Mouse (Mus musculus) right cerebral cortex, postnatal 4 days (tissue): Measurements from ENCODE around the gene Fam107a.
"Not testable (repeated sequence)": the region's sequence is repeated elsewhere in the genome, so short reads cannot be mapped to it uniquely, and the experiment has no call there.

Source experiments
- DNase-seq: peaks from one replicate; pipeline ENCODE4 v3.0.0-alpha.2; 2022

Gene Fam107a

DNA sequence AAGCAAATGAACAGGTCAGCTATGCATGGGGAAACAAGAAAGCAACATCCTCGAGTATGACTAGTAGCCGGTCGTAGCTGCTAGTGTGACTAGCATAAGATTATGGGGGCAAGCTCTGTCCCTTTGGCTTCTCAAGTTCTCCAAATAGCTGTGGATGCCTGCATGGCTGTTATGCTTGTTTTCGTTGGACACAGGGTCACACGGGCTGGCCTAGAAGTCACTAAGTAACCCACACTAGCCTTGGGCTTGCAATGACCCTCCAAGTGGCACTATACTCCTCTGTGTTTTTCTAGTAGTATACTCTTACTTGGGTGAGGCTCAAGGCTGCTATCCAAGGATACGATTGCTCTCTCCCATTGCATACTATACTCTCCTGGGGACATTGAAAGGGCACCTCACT, 2.7 kb downstream of the Fam107a start:
- DNase-seq: no peak

DNA sequence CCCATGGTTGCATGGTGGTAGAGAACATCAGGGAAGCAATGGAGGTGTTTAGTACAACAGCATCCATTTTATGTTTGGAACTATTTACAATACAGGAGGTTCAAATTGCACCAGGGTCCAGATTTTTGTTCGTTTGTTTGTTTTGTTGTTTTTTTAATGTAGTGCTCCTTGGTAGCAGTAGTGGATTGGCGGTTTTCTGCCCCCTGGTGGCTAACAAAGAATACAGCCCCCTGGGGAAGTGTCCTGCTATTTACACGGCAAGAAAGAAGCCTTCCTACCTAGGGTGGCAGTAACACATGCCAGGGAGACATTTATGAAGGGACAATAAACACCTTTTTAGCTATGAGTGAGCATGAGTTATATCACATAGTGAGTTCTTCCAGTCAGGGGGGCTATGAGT, 3.3 kb downstream of the Fam107a start:
- peak; percentile 25 for DNase-seq

DNA sequence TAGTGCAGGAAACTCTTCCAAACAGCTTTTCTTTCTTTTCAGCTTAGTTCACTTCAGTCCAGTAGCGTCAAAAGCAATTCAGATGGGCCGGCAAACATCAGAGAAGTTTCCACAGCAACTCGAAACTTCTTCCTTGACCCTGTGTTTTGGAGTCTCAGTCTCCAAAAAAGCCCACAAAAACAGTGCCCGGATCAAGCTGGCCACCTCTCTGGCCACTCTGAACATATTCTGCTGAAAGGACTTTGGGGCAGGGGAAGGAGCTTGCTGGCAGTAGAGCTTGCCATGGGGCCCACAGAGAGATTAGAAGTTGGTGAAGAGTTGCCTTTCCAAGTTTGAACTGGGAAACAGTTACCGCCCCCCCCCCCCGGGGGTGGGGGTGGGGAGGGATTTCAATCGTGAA, 3.9 kb downstream of the Fam107a start:
- DNase-seq: peak; percentile 27

DNA sequence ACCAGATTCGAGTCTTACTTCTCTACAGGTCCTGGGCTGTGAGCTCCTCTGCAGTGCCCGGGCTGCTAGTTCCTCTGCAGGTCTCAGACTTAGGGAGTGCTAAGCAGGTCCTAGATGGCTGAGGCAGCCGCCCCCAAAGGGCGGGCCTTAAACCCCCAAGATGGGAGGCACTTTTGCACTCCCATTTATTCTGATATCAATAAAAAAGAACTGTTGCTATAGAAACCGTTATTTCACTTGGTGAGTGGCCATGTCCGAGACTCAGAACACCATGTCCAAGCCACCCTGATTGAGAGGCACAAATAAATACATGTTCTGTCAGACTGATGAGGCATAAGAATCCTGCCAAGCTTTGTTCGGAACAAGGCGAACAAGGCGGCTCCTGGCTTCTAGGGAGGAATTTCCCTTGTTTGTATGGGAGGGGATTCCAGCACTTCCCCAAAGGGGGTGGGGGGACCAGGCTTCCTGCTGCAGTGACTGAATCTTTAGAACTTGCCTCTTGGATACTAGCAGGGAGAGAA, 8.1 kb downstream of the Fam107a start:
- no peak for DNase-seq

DNA sequence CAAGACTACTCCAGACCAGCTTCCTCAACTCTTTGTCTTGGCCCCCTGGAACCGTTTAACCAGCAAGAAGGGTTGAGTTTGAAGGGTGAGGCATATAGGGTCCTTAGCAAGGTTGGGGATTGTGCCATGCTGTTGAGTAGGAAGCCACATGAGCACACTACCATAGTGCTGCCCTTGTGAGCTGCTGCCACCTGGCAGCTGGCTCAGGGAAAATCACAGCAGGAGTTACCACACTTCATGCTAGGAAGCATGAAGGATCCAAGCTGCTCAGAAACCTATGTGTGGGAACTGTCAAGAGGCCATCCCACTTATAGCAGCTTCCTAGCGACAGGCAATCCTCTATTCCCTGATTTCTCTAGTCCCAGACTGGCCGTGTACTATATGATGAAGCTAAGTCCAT, 9.2 kb downstream of the Fam107a start:
- DNase-seq: no peak

DNA sequence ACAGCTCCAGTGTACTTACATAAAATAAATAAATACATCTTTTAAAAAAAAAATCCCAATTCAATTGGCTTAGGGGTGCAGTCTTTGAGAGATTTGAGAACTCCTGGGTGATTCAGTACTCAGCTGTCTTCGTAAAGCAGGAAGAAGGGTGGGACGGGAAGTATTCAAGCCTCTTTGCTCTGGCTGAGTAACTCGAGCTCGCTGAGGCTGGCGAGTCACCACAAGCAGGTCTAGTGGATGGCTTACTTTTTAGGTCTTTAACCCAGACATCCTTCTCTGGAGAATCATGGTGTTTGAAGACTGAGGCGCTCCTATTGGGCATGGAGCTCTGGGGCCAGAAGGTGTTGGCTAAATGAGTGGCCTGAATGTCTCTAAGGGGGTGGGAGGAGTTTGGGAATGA, 10.9 kb downstream of the Fam107a start:
- DNase-seq: no peak

DNA sequence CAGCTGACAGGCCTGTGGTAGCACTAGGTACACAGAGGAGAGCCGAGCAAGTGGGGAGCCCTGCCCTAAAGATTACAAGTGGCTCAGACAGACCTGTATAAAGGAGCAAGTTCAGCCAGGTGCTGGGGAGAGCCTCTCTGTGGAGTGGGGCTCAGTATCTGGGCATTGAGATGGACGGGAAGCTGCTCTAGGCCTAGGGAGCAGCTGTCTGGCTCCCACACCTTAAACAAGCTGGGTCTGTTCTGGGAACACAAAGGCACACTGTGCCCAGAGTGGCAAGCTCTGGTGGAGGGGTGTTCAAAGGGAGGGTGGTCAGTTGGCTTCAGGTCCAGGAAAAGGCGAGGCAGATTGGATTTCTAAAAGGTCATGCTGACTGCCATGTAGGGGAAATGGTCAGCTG, 12.8 kb downstream of the Fam107a start:
- no peak for DNase-seq

DNA sequence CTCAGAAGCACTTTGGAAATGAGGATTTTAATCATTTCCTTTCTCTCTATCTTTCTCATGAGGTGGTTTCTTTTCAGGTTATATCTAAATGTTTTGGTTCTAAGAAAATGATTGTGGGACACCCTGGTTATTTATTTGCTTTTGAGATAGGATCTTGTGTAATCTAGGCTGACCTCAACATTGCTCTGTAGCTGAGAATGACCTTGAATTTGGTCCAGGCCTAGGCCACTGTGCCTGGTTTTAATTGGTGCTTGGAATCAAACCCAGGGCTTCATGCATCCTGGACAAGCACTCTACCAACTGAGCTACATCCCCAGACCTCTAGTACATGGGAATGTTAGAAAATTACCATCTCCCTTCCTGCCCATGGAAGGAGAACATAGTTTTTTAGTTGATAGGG, 13.7 kb downstream of the Fam107a start:
- DNase-seq: no peak

DNA sequence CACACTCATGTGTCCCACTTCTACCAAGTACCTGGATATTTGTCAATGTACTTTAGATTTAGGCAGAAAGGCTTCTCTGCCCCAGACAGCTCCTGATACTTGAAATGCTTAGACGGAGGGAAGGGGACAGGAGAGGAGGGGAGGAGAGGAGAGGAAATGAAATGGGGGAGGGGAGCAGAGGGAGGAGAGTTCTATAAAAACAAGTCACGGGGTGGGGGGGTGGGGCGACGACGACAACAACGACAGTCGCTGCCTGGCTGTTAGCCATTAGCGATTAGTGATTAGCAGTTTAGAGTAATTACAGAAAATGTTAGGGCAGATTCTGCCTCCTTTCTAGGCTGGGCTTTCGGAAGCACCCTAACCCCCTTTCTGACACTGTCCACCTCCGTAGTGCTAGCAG, 15.1 kb downstream of the Fam107a start:
- DNase-seq: no peak

DNA sequence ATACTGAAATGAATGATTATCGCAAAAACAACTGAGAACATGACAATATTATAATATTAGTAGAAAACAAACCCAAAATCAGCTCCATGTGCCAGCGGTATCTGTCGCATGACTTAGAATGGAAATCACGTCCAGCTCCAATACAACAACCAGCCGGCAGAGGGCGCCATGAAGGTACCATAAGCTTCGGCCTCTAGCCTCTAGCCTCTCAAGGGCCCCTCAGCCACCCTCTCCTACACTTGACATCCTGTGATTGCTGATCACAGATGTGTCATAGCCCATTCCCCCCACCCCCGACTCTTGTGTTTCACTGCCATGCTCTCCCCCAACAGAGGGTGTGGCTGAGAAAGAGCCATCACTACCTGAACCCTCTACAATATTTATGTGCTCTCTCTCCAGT, 17.5 kb downstream of the Fam107a start:
- peak; percentile 63 for DNase-seq

DNA sequence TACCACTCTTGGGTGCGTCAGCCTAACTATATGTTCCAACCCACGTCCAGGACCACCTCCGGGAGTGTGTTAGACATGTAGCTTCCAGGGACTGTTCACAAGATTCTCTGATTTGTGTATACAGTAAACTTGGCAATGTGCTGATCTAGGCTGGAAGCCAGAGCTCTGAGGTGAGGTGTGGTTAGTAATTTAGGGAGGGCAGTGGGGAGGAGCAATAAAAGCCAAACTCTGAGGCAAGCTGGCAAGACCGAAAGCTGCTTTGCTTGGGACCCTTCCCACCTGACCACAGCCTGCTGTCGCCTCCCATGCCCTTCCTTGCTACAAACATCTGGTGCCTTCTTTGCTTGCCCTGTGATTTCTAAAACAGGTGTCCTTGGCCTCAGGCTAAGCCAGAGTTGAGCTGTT, 19.9 kb downstream of the Fam107a start:
- DNase-seq: no peak

DNA sequence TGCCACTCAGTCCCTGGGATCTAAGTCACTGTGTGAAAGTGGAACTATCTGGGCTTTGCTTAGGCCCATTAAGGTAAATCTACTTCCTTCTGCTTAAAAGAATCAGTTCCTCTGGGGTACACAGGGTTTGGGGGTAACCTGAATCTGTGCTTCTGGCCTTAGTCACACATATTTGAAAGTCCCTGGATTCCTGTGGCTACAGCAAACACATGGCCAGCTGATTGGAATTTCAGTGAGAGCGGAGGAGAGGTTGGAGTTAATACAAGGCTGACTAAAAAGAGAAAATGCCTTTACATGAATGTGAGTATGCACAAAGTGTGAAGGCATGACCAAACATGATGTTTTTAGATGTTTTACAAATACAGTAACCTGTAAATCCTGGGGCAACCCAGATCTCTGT, 23.6 kb downstream of the Fam107a start:
- no peak for DNase-seq

DNA sequence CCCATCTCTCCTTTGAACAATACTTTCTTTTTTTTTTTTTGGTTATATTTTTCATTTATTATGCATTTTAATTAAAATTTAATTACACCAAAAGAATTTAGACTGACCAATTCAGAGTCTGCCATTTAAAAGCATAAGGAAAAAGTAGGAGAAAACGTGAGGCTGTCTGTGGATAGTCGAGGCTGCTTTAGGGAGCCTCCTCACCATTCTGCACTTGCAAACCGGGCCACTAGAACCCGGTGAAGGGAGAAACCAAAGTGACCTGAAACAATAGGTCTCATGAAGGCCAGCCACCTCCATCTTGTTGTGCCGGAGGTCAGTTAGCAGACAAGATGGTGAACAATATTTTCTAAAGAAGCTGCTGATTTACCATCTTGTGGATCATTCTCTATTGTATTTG, 31.2 kb downstream of the Fam107a start:
- DNase-seq: peak; percentile 38

DNA sequence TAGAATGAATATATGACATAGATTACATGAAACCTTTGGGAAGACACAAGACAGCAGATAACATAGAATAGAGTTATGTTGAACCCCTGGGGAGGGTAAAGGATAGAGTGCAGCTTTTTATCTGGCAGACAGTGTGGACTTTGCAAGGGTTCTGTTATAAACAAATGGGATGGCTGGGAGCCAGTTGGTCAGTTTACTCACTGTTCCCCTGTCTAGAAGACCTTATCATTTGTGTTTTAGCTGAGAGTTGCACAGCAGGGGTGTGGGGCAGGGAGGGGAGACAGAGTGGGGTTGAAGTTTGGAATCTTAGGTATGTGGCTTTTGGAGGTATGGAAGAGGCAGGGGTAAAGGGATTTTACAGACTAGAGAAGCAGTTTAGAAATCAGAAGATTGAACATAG, 34.0 kb downstream of the Fam107a start:
- no peak for DNase-seq

DNA sequence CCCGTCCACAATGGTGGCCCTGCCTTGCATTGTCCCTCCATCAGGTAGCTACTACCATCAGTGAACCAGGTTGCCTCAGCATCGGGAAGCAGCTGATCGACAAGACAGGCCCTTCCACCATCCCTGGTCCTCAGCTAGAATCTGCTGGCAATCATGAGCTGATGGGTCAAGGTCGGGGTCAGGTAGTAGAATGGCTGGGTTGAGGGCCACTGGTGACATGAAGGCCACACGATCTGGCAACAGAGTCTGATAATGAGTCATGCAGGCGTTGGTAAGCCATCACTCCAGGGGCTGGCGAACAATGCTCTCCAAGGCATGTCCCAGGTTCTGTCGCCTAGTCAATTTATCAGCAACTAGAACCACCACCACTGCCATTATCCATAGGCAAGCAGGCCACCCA, 46.5 kb downstream of the Fam107a start:
- DNase-seq: not testable (repeated sequence)

DNA sequence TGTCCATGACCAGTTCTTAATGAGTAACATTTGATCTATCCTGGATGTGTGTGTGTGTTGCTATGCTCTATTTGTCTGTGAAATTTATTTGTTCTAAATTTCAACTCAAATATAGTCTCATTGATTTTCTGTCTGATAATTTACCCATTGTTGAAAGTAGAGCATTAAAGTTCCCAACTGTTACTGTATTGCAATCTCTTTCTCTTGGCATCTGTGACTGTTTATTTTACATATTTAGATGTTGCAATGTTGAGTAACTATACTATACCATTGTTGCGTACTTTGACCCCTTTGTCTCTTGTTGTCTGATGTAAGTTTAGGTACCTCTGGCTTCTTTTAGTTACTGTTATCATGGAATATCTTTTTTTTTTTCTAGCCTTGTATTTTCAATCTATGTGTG, 53.4 kb downstream of the Fam107a start:
- DNase-seq: no peak

DNA sequence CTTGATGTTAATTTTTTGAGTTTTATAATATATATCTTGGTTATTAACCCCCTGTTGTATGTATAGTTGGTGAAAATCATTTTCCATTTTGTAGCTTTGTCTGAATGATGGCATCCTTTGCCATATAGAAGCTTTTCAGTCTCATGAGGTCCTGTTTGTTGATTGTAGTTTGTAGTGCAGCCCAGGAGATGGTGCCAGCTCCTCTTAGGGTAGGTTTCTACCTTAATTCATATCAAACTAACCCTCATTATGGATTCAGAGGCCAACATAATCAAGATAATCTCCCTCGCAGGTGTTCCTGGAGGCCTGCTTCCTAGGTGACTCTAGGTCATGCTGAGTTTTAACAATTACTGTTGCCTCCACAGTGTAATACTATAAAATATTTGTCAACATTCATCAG, 55.6 kb downstream of the Fam107a start:
- no peak for DNase-seq

DNA sequence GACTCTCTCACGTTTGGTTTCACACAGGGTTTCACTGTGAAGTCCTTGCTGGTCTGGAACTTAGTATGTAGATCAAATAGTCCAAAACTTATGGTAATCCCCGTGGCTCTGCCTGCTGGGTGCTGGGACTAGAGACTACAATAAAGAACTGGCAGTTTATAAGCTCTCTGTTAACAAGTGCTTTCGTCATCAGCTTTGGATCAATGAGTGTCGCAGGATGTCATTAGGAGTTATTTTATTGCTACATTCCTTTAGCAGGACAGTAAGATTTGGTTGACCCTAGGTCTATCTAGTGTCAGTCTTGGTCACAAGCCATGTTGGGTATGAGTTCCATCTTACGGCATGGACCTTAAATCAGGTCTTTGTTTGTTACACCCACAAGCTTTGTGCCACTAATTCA, 57.6 kb downstream of the Fam107a start:
- DNase-seq: no peak

DNA sequence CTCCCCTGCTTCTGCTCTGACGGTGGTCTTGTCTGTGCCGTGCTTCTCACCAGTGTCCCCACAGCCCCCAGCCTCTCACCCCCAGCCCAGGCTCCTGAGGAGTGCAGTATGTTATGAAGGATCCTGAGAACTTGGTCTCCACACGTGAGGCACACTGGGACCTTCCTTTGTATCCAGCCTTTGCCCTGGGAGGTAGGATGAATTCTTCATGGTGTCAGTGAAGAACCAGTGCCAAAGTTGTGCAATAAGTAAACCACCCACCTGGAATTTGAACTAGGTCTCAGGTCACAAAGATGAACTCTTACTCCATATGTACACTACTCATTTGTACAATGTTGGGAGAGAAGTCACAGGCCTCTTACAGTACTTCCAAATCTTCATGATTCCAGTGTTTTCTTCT, 58.7 kb downstream of the Fam107a start, which contains the start of gene Acox2:
Acox2 (minus strand) TSS at position 188 of the 400 bp plus-strand sequence.
- no peak for DNase-seq

DNA sequence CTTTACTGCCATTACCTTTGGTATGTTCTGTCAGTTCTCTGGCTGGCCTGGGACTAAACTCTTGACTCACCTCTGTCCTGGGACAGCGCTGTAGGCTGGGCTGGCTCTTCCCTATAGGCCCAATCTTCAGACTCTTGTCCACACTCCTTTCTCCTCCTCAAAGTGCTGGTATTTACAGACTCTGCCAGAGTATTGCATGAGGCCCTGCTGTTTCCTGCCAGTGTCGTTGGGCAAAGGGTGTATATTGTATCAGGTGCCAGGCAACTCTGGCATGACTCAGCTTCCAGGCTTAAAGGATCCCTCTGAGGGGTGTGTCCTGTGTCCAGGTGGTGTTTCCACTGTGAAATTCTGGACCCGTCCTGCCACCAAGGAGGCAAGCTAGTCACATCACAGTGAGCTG, 59.1 kb downstream of the Fam107a start:
- DNase-seq: no peak

DNA sequence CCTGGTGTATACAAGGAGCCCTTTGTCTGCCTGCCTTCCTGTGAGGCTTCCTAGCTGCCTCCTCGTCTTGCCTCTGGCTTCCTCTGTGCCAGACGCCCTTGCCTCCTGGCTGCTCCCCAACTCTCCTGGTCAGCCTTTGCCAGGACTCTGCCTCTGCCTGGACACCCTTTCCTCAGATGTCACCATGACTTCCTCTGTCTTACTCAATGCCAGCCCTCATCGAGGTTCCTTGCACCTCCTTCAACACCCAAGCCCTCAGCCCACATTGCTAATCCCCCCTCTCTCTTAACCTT, 59.5 kb downstream of the Fam107a start:
- no peak for DNase-seq

DNA sequence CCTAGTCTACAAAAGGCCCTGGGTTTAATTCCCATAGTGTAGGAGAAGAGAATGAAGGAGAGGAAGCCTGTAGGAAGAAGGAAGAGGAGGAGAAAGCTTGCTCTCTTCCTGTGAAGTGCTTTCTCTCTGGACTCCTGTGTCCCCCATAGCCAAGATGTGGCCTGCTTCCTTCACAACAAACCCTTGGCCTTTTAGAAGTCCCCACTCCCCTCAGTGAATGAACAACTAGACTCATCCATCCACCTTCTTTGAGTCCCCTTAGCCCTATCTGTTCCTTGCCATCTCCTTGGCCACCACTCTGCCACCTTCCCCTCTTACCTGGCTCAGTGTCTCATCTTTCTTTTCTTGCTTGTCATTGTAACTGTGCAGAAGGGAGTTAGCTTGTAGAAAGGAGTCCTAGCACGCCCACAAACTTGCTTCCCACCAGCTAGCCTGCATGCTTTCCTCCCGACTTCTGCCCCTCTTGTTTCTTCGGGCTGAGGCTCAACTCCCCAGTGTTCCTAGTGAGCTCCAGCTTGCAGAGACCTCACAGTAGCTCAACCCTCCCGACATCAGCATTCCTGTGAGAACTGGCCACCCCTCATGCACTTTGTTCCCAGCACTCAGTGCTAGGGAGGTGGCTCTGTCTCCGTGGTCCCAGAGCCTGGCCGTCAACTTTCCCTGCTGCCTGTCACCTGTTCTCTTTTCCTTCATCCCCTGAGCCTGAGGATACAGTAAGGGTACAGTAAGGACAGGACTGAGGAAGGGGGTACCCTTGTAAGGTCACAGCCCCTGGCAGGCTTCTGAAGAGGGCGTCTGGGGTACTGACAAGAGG, 60.1 kb downstream of the Fam107a start:
- DNase-seq: no peak

DNA sequence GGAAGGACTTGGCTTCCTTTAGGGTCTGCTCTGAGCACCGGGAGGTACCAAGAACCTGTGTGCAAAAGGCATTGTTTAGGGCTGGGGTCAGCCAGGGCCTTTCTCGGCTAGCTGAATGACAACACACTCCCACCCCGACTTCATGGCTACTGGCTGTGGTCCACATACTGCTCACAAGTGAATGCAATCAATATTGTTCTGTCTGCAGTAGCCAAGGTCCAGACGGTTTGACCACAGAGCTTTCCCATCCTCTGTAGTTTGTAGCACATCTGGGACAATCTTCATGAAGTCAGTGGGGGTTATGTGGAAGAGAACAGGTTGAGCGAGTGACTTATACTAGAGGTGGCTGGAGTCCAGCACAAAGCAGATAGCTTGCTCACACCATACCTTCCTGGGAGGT, 60.9 kb downstream of the Fam107a start:
- DNase-seq: no peak

DNA sequence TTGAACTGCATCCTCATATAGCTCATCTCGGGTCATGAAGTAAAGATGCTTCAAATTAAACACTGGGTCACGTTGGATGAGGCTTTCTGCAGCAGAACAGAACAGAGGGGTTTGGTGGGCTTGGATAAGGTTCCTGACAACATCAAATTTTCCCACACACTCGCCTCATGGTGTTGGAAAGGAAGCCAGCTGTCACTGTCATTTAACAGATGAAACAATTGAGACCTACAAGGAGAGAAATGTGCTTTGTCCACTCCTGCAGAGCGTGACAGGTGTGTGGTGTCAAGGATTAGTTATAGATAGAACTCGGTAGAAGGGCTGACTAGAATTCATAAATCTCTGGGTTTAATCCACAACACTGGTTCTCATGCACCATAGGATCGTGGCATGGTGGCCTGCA, 61.8 kb downstream of the Fam107a start:
- DNase-seq: no peak

DNA sequence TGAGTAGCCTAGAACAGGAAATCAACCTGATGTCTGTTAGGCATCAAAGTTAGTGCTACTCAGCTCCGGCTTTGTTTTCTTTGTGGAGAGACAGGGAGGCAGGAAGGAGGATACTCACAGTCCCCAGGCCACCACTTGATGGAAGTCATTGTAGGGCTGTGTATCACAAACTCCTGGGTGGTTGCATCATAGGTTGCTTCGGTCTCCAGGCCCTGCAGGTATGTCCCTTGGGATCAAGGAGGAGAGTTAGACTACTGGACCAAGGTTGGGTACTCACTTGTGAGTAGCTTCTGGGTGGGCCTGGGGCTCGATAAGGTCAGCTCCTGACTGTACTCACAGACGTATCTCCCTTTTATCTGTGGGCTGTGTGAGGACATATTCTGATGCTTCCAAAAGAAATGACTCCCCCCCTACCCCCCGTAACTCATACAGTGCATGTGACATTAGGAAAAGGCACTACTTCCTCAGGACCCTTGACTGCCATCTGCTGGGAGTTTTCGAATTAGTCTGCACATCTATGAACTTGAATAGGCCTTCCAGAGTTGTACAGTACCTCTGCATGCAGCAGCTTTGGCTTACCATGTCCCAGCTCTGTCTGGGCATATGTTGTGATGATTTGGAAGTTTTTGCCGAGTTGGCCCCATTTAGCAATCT, 62.6 kb downstream of the Fam107a start:
- peak; percentile 73 for DNase-seq
